Mouse (Mus musculus) adrenal gland, adult (tissue): ENCODE results near the gene Bud23.
"Not testable (repeated sequence)": the region's sequence is repeated elsewhere in the genome, so short reads cannot be mapped to it uniquely, and the experiment has no call there.

ENCODE experiments used
- DNase-seq, 2 experiments: peaks; one replicate each; pipeline ENCODE4 v3.0.0; 2022 to 2023; ENCODE audit warnings: low spot score in 1 of 2; ENCODE audit not compliant: inconsistent age in 2 of 2

Gene Bud23

GRCm38 (mm10) chr5:135072720-135073119, 8.0 kb upstream of the Bud23 start:
- DNase-seq: no peak

- DNase-seq: no peak
These were observed 7.3 kb upstream of the Bud23 start for GRCm38 (mm10) chr5:135072061-135072460.

GRCm38 (mm10) chr5:135070448-135070847, 5.7 kb upstream of the Bud23 start:
- no peak for DNase-seq

GRCm38 (mm10) chr5:135066008-135066407, 1.2 kb upstream of the Bud23 start:
- DNase-seq: no peak

- no peak for DNase-seq
These were observed 385 bp downstream of the Bud23 start for GRCm38 (mm10) chr5:135064382-135064766.

- peak; percentile 97 to 98 for DNase-seq
These were observed 954 bp downstream of the Bud23 start, which contains the start of gene Dnajc30 for GRCm38 (mm10) chr5:135063629-135064381. TSS of gene Dnajc30 (plus strand) at chr5:135064202.

- DNase-seq: no peak
These were observed 11.4 kb downstream of the Bud23 start for GRCm38 (mm10) chr5:135053356-135053755.

- DNase-seq: not testable (repeated sequence)
These were observed 15.5 kb downstream of the Bud23 start for GRCm38 (mm10) chr5:135049268-135049667.

- DNase-seq: no peak
These were observed 16.2 kb downstream of the Bud23 start for GRCm38 (mm10) chr5:135048539-135048938.

- DNase-seq: no peak
These were observed 20.2 kb downstream of the Bud23 start for GRCm38 (mm10) chr5:135044575-135044974.

- DNase-seq: no peak
These were observed 22.5 kb downstream of the Bud23 start for GRCm38 (mm10) chr5:135042105-135042788.

GRCm38 (mm10) chr5:135040777-135041176, 24.0 kb downstream of the Bud23 start:
- peak; percentile 72 to 86 for DNase-seq

GRCm38 (mm10) chr5:135040059-135040458, 24.7 kb downstream of the Bud23 start:
- DNase-seq: no peak

- no peak for DNase-seq
These were observed 25.2 kb downstream of the Bud23 start for GRCm38 (mm10) chr5:135039541-135039940.

- DNase-seq: no peak
These were observed 26.8 kb downstream of the Bud23 start for GRCm38 (mm10) chr5:135037946-135038345.

- peak in 1 of 2 experiments; percentile 82 for DNase-seq
These were observed 29.0 kb downstream of the Bud23 start for GRCm38 (mm10) chr5:135035608-135036359.

- DNase-seq: no peak
These were observed 30.2 kb downstream of the Bud23 start for GRCm38 (mm10) chr5:135034593-135034992.

GRCm38 (mm10) chr5:135032581-135032980, 32.2 kb downstream of the Bud23 start:
- no peak for DNase-seq

- DNase-seq: peak; percentile 87 to 92
These were observed 35.5 kb downstream of the Bud23 start for GRCm38 (mm10) chr5:135029007-135029854.

- DNase-seq: no peak
These were observed 38.9 kb downstream of the Bud23 start for GRCm38 (mm10) chr5:135025899-135026298.
